Mouse (Mus musculus): Measurements from ENCODE around the gene Adcy1. TPM values are rescaled to one million over a fixed set of nuclear protein-coding genes. Genes with fewer than 3 reads are reported as not detected.

Gene Adcy1
- total and polyA plus RNA-seq, 3 experiments: 0.03 to 0.38 TPM; not detected in 1

DNA sequence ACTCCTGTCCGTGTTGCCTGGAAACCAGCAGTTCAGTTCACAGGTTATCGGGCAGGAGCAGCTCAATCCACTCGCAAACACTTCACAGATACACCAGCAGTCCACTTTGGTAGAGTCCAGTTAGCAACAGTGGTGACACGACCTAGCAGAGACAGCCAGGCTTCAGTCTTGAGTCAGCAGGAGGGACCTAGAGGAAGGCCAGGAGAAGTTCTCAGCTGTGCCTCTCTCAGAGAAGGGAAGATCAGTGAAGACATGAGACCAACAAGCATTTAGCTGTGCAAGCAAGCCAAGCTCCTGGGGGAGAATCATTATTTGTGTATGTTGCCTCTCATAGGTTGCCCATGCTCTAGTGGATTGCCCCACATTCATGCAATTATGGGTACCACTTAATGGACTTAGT lies 164.8 kb downstream of the Adcy1 start:
- no peak for DNase-seq (ENCODE audit: extremely low read depth)
- H3K9me3 ChIP-seq (replicated peaks; ENCODE audit: low read length): peaks cover 36% of the 10 kb centered on the region
- H3K36me3 ChIP-seq (replicated peaks in 1 of 2; ENCODE audit: control insufficient read depth in 1 of 2, insufficient read depth in 1 of 2, low read length in 1 of 2): no peaks in the 10 kb centered on the region
- in situ Hi-C loops (cut with MboI; ENCODE audit: low pct_ligation_motif_present, low pct_unique_long_range_greater_than_20kb, low sequenced_read_pairs) (no loop called here), dilution Hi-C loops (cut with MboI; ENCODE audit: extremely low pct_ligation_motif_present, extremely low pct_unique_long_range_greater_than_20kb, low sequenced_read_pairs) (no loop called here)
- no peaks in the 10 kb centered on the region for H3K4me1 ChIP-seq (ENCODE audit: control insufficient read depth in 1 of 2, insufficient read depth in 2 of 2)
- TF ChIP-seq USF1 (IDR thresholded peaks at IDR 0.05; ENCODE audit: low read depth, low read length) (no peak), MAX (IDR thresholded peaks at IDR 0.05; ENCODE audit: low read length) (no peak), MEF2A (IDR thresholded peaks at IDR 0.05; ENCODE audit: borderline replicate concordance, low read depth, low read length) (no peak), MAZ (IDR thresholded peaks at IDR 0.05; ENCODE audit: low read depth, low read length) (no peak), CTCF (conservative IDR thresholded peaks at IDR 0.05 in 1 of 2, IDR thresholded peaks at IDR 0.05 in 1 of 2; ENCODE audit: low read depth in 2 of 2, low read length in 2 of 2) (no peak), TCF12 (IDR thresholded peaks at IDR 0.05; ENCODE audit: low read depth, low read length) (no peak), JUN (IDR thresholded peaks at IDR 0.05; ENCODE audit: insufficient read depth, low read depth, low read length) (no peak)
- no peak overlapping the region for H3K27ac ChIP-seq (ENCODE audit: insufficient read depth, low read depth)
- H3K9ac ChIP-seq (ENCODE audit: insufficient read depth, low read depth): no peak overlapping the region
- no peaks in the 10 kb centered on the region for H3K79me2 ChIP-seq (replicated peaks; ENCODE audit: control insufficient read depth, extremely low read depth, insufficient read depth, poor library complexity, severe bottlenecking)
- no peaks in the 10 kb centered on the region for H3K27me3 ChIP-seq (replicated peaks)
- H3K4me2 ChIP-seq (ENCODE audit: insufficient read depth, low read depth, poor library complexity, severe bottlenecking): no peak overlapping the region
- no peak overlapping the region for H3K4me3 ChIP-seq (replicated peaks in 1 of 3; ENCODE audit: low read depth in 2 of 3, low read length in 2 of 3, poor library complexity in 1 of 3)

Other genes with a start within 250 kb of the Adcy1 start
- not detected in 2 replicates for gene Gm11983, start 225.8 kb upstream of the Adcy1 start, total RNA-seq (2012; rRNA removed)
- gene Gm11983, start 225.8 kb upstream of the Adcy1 start, total RNA-seq (2014; rRNA removed): not detected in 2 replicates
- 0.38 TPM in 1 of 2 replicates, not detected in the other for gene Gm11983, start 225.8 kb upstream of the Adcy1 start, polyA plus RNA-seq (2012; ENCODE audit: insufficient read length, low read depth)
- not detected in 2 replicates for gene Gm11985, start 125.1 kb downstream of the Adcy1 start, total RNA-seq (2012; rRNA removed)
- not detected in 2 replicates for gene Gm11985, start 125.1 kb downstream of the Adcy1 start, total RNA-seq (2014; rRNA removed)
- not detected in 2 replicates for gene Gm11985, start 125.1 kb downstream of the Adcy1 start, polyA plus RNA-seq (2012; ENCODE audit: insufficient read length, low read depth)
- gene Igfbp1, start 134.3 kb downstream of the Adcy1 start, total RNA-seq (2012; rRNA removed): 0.08 TPM in 1 of 2 replicates, not detected in the other
- gene Igfbp1, start 134.3 kb downstream of the Adcy1 start, total RNA-seq (2014; rRNA removed): not detected in 2 replicates
- gene Igfbp1, start 134.3 kb downstream of the Adcy1 start, polyA plus RNA-seq (2012; ENCODE audit: insufficient read length, low read depth): not detected in 2 replicates
- not detected in 2 replicates for gene Igfbp3, start 150.4 kb downstream of the Adcy1 start, total RNA-seq (2012; rRNA removed)
- not detected in 2 replicates for gene Igfbp3, start 150.4 kb downstream of the Adcy1 start, total RNA-seq (2014; rRNA removed)
- not detected in 2 replicates for gene Igfbp3, start 150.4 kb downstream of the Adcy1 start, polyA plus RNA-seq (2012; ENCODE audit: insufficient read length, low read depth)